Mouse (Mus musculus) MEL (cell line): ENCODE measurements around the gene Fkbp9. TPM values are rescaled to one million over a fixed set of nuclear protein-coding genes. Genes with fewer than 3 reads are reported as not detected.

Experiments
- DNase-seq: peaks from one replicate; pipeline ENCODE4 v3.0.0; 2011; ENCODE audit warnings: low read depth, low spot score
- H3K27ac ChIP-seq: 2 replicates; pipeline ENCODE4 v1.5.1; 2012; ENCODE audit warnings: low read depth, mild to moderate bottlenecking, control low read depth, low read length, moderate library complexity; ENCODE audit not compliant: control insufficient read depth
- H3K27me3 ChIP-seq, 2 experiments: fragments of 150-350 bp in 1 of 2; sonication (generic) in 1 of 2; 2 replicates each; pipeline ENCODE4 v1.6.1; 2012; ENCODE audit warnings: low read length in 2 of 2, mild to moderate bottlenecking in 2 of 2, improper control_type of control experiment in 1 of 2, moderate library complexity in 1 of 2; ENCODE audit not compliant: insufficient read depth in 2 of 2, control insufficient read depth in 1 of 2
- H3K36me3 ChIP-seq, 2 experiments: 2 replicates each; pipeline ENCODE4 v1.6.1; 2012 to 2014; ENCODE audit warnings: low read length in 2 of 2, improper control_type of control experiment in 1 of 2, inconsistent platforms in 1 of 2, mild to moderate bottlenecking in 1 of 2; ENCODE audit not compliant: insufficient read depth in 2 of 2, control insufficient read depth in 1 of 2
- H3K4me1 ChIP-seq, 2 experiments: fragments of 150-350 bp in 1 of 2; sonication (generic) in 1 of 2; 2 replicates each; pipeline ENCODE4 v1.6.1; 2012; ENCODE audit warnings: low read length in 2 of 2, improper control_type of control experiment in 1 of 2, mild to moderate bottlenecking in 1 of 2; ENCODE audit not compliant: insufficient read depth in 2 of 2, control insufficient read depth in 1 of 2
- H3K4me3 ChIP-seq, 2 experiments: fragments of 150-350 bp in 1 of 2; sonication (generic) in 1 of 2; 2 replicates each; pipeline ENCODE4 v1.5.1; 2012; ENCODE audit warnings: low read depth in 2 of 2, low read length in 2 of 2, mild to moderate bottlenecking in 2 of 2, moderate library complexity in 2 of 2, control low read depth in 1 of 2, improper control_type of control experiment in 1 of 2; ENCODE audit not compliant: control insufficient read depth in 1 of 2, insufficient read depth in 1 of 2
- H3K79me2 ChIP-seq: 2 replicates; pipeline ENCODE4 v1.6.1; 2012; ENCODE audit warnings: mild to moderate bottlenecking, low read length, moderate library complexity; ENCODE audit not compliant: control insufficient read depth, poor library complexity, insufficient read depth
- H3K9ac ChIP-seq: 2 replicates; pipeline ENCODE4 v1.6.1; 2012; ENCODE audit warnings: low read depth, mild to moderate bottlenecking, control low read depth, low read length, moderate library complexity; ENCODE audit not compliant: control insufficient read depth, poor library complexity, severe bottlenecking
- H3K9me3 ChIP-seq: fragments of 150-350 bp; sonication (generic); replicated peaks from 2 replicates; pipeline ENCODE4 v1.6.1; 2012; ENCODE audit warnings: mild to moderate bottlenecking, low read length, improper control_type of control experiment, moderate library complexity; ENCODE audit not compliant: insufficient read depth
- BHLHE40 ChIP-seq: IDR thresholded peaks from 2 replicates; pipeline ENCODE4 v1.6.1; 2012; ENCODE audit warnings: low read depth, mild to moderate bottlenecking, inconsistent platforms, low read length, improper control_type of control experiment, borderline replicate concordance
- CHD2 ChIP-seq: IDR thresholded peaks from 2 replicates; pipeline ENCODE4 v1.6.1; 2011; ENCODE audit warnings: low read length, improper control_type of control experiment
- CTCF ChIP-seq, 3 experiments: IDR thresholded peaks in 2 of 3; conservative IDR thresholded peaks in 1 of 3; 2 replicates each; pipeline ENCODE4 v1.5.1; 2011 to 2012; ENCODE audit warnings: low read length in 3 of 3, low read depth in 2 of 3, mild to moderate bottlenecking in 2 of 3, improper control_type of control experiment in 1 of 3, inconsistent platforms in 1 of 3, mixed read lengths in 1 of 3, moderate library complexity in 1 of 3; ENCODE audit not compliant: control insufficient read depth in 1 of 3, insufficient read depth in 1 of 3, poor library complexity in 1 of 3, severe bottlenecking in 1 of 3
- ELF1 ChIP-seq: IDR thresholded peaks from 2 replicates; pipeline ENCODE4 v1.6.1; 2014; ENCODE audit warnings: low read depth, mild to moderate bottlenecking, inconsistent platforms, low read length, improper control_type of control experiment, moderate library complexity
- EP300 ChIP-seq, 2 experiments: IDR thresholded peaks; 2 replicates each; pipeline ENCODE4 v1.6.1; 2011; ENCODE audit warnings: improper control_type of control experiment in 2 of 2, low read length in 2 of 2, low read depth in 1 of 2, mild to moderate bottlenecking in 1 of 2
- ETS1 ChIP-seq: IDR thresholded peaks from 2 replicates; pipeline ENCODE4 v1.6.1; 2012; ENCODE audit warnings: low read depth, mild to moderate bottlenecking, inconsistent platforms, low read length, improper control_type of control experiment, moderate library complexity
- GATA1 ChIP-seq: IDR thresholded peaks from 2 replicates; pipeline ENCODE4 v1.6.1; 2011; ENCODE audit warnings: low read depth, low read length, improper control_type of control experiment
- HCFC1 ChIP-seq: IDR thresholded peaks from 2 replicates; pipeline ENCODE4 v1.6.1; 2012; ENCODE audit warnings: low read depth, mild to moderate bottlenecking, inconsistent platforms, low read length, improper control_type of control experiment, moderate library complexity
- JUND ChIP-seq: IDR thresholded peaks from 2 replicates; pipeline ENCODE4 v1.6.1; 2011; ENCODE audit warnings: low read depth, mild to moderate bottlenecking, improper control_type of control experiment, low read length
- KAT2A ChIP-seq: conservative IDR thresholded peaks from 2 replicates; pipeline ENCODE4 v1.6.1; 2012; ENCODE audit warnings: low read depth, low read length, improper control_type of control experiment, inconsistent platforms
- MYC ChIP-seq: IDR thresholded peaks from 2 replicates; pipeline ENCODE4 v1.6.1; 2011; ENCODE audit warnings: low read depth, mild to moderate bottlenecking, low read length, improper control_type of control experiment, moderate library complexity
- POLR2AphosphoS2 ChIP-seq: IDR thresholded peaks from 2 replicates; pipeline ENCODE4 v1.6.1; 2011; ENCODE audit warnings: low read length, improper control_type of control experiment
- RAD21 ChIP-seq: IDR thresholded peaks from 2 replicates; pipeline ENCODE4 v1.6.1; 2011; ENCODE audit warnings: mild to moderate bottlenecking, low read depth, low read length, improper control_type of control experiment
- TAL1 ChIP-seq: IDR thresholded peaks from 2 replicates; pipeline ENCODE4 v1.6.1; 2012; ENCODE audit warnings: mild to moderate bottlenecking, inconsistent platforms, low read length, moderate library complexity, mixed read lengths
- UBTF ChIP-seq: IDR thresholded peaks from 2 replicates; pipeline ENCODE4 v1.6.1; 2012; ENCODE audit warnings: low read depth, mild to moderate bottlenecking, inconsistent platforms, low read length, improper control_type of control experiment, moderate library complexity, borderline replicate concordance; ENCODE audit not compliant: insufficient read depth
- ZC3H11A ChIP-seq: IDR thresholded peaks from 2 replicates; pipeline ENCODE4 v1.6.1; 2012; ENCODE audit warnings: low read depth, mild to moderate bottlenecking, inconsistent platforms, low read length, improper control_type of control experiment
- ZKSCAN1 ChIP-seq: IDR thresholded peaks from 2 replicates; pipeline ENCODE4 v1.6.1; 2012; ENCODE audit warnings: low read depth, mild to moderate bottlenecking, inconsistent platforms, low read length, improper control_type of control experiment, moderate library complexity
- ZMIZ1 ChIP-seq: IDR thresholded peaks from 2 replicates; pipeline ENCODE4 v1.6.1; 2012; ENCODE audit warnings: low read depth, mild to moderate bottlenecking, inconsistent platforms, low read length, improper control_type of control experiment, moderate library complexity
- ZNF384 ChIP-seq: IDR thresholded peaks from 2 replicates; pipeline ENCODE4 v1.6.1; 2012; ENCODE audit warnings: low read depth, mild to moderate bottlenecking, inconsistent platforms, low read length, improper control_type of control experiment
- polyA plus RNA-seq, 2 experiments: library from polyadenylated mRNA; stranded (reverse) in 1 of 2; unstranded in 1 of 2; fragments of >175 nt in 1 of 2; fragments of >200 nt in 1 of 2; gene quantifications; 2 replicates each; pipeline versions ENCODE4 v1.2.1 to v1.2.4; 2012; ENCODE audit warnings: low replicate concordance in 2 of 2, low read depth in 1 of 2; ENCODE audit not compliant: insufficient read length in 2 of 2, insufficient read depth in 1 of 2, missing spikeins in 1 of 2
- total RNA-seq: library from RNA; depleted of rRNA; stranded (reverse); fragments of 300-350 nt; gene quantifications from 2 replicates; pipeline ENCODE4 v1.2.3, GENCODE M21; 2012

Gene Fkbp9
- total and polyA plus RNA-seq, 3 experiments, result 3.0 to 19.5 TPM; not detected in 1

DNA sequence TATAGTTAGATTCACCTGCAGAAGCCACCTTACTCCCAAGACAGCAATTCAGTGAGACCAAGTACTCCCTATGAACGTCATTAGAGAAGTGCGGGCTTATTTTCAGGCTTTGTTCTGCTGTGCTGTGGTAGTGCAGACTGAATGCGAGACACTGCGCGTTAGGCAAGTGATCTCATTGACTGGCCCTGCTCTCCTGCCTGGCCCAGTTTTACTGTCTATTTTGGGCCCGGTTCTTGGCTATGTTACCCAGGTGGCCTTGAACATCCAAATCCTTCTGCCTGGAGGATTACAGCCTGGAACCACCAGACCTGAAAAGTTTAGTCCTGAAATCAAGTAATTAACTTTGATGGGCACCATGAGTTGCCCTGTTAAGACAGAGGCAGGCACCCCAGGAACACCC, 56.7 kb downstream of the Fkbp9 start:
- H3K4me1 ChIP-seq, result no peaks in the 10 kb centered on the region

DNA sequence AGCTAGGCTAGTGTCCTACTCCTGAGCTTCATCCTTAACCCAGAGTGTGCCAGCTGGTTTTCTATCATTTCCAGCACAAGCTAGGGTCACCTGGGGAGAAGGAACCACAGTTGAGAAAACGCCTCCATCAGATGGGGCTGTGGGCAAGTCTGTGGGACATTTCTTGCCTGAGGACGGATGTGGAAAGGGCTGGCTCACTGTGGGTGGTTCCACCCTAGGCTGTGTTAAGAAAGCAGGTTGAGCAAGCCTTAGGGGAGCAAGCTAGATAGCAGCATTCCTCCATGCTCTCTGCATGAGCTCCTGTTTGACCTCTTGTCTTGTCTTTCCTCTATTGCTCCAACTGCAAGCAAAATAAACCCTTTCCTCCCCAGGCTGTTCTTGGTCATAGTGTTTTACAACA, 58.9 kb downstream of the Fkbp9 start:
- no peak for DNase-seq
- Histone ChIP-seq H3K79me2 (peaks cover 15% of the 10 kb centered on the region), H3K9ac (no peak overlapping the region), H3K27ac (no peak overlapping the region), H3K36me3 (peaks cover 9 to 42% of the 10 kb centered on the region in 2 experiments), H3K4me1 (peaks cover 0 to 2% of the 10 kb centered on the region in 2 experiments; a peak in 1 of 4 replicates), H3K9me3 (no peaks in the 10 kb centered on the region), H3K27me3 (no peaks in the 10 kb centered on the region), H3K4me3 (no peak overlapping the region)
- no peak for TF ChIP-seq RAD21
- no peak for TF ChIP-seq ZC3H11A
- TF ChIP-seq GATA1, result no peak
- no peak for TF ChIP-seq ELF1
- no peak for TF ChIP-seq BHLHE40
- TF ChIP-seq TAL1, result no peak
- TF ChIP-seq KAT2A, result no peak
- TF ChIP-seq HCFC1, result no peak
- TF ChIP-seq MYC, result no peak
- no peak for TF ChIP-seq ETS1
- TF ChIP-seq, all 39 proteins: peak for 0

More for the DNA sequence above, 56.7 kb downstream of the Fkbp9 start:
- Histone ChIP-seq H3K4me3 (no peak overlapping the region), H3K79me2 (peaks cover 6% of the 10 kb centered on the region; the same call in 1 of the 2 replicates), H3K27ac (no peak overlapping the region), H3K9me3 (no peaks in the 10 kb centered on the region), H3K27me3 (no peaks in the 10 kb centered on the region), H3K36me3 (peaks cover 4 to 56% of the 10 kb centered on the region in 2 experiments; a peak in 3 of 4 replicates), H3K9ac (no peak overlapping the region)
- DNase-seq, result no peak
- TF ChIP-seq ZMIZ1 (no peak), POLR2AphosphoS2 (no peak), ZNF384 (no peak), TAL1 (no peak), HCFC1 (no peak), UBTF (no peak), ZKSCAN1 (no peak), CTCF (IDR thresholded peaks at IDR 0.05 in 2 of 3, conservative IDR thresholded peaks at IDR 0.05 in 1 of 3; ENCODE audit: control insufficient read depth in 1 of 3, insufficient read depth in 1 of 3, low read depth in 2 of 3, low read length in 3 of 3, poor library complexity in 1 of 3, severe bottlenecking in 1 of 3) (no peak), EP300 (IDR thresholded peaks at IDR 0.05; ENCODE audit: low read depth in 1 of 2, low read length in 2 of 2) (no peak), JUND (no peak), CHD2 (no peak)
